Mouse (Mus musculus) C2C12 (cell line): ENCODE measurements around the gene Rad51b.

ENCODE experiments used
- CEBPB ChIP-seq: IDR thresholded peaks from one replicate; pipeline ENCODE4 v1.6.1; 2011; ENCODE audit warnings: low read depth, mild to moderate bottlenecking, control low read depth, moderate library complexity
- CTCF ChIP-seq: IDR thresholded peaks from one replicate; pipeline ENCODE4 v1.5.1; 2011; ENCODE audit not compliant: control insufficient read depth, insufficient read depth, insufficient read length
- FOSL1 ChIP-seq: IDR thresholded peaks from one replicate; pipeline ENCODE4 v1.8.0; 2011; ENCODE audit warnings: mild to moderate bottlenecking, low read length; ENCODE audit not compliant: poor library complexity, insufficient read depth, severe bottlenecking
- MAX ChIP-seq: IDR thresholded peaks from one replicate; pipeline ENCODE4 v1.6.1; 2011; ENCODE audit warnings: mild to moderate bottlenecking, control low read depth
- MYOD1 ChIP-seq: IDR thresholded peaks from one replicate; pipeline ENCODE4 v1.6.1; 2011; ENCODE audit warnings: low read depth; ENCODE audit not compliant: control insufficient read depth, insufficient read length
- MYOG ChIP-seq: IDR thresholded peaks from one replicate; pipeline ENCODE4 v1.6.1; 2011; ENCODE audit not compliant: control insufficient read depth, insufficient read length; ENCODE audit errors: extremely low read depth
- USF1 ChIP-seq: IDR thresholded peaks from one replicate; pipeline ENCODE4 v1.6.1; 2011; ENCODE audit warnings: low read depth, mild to moderate bottlenecking, control low read depth, moderate library complexity

DNA sequence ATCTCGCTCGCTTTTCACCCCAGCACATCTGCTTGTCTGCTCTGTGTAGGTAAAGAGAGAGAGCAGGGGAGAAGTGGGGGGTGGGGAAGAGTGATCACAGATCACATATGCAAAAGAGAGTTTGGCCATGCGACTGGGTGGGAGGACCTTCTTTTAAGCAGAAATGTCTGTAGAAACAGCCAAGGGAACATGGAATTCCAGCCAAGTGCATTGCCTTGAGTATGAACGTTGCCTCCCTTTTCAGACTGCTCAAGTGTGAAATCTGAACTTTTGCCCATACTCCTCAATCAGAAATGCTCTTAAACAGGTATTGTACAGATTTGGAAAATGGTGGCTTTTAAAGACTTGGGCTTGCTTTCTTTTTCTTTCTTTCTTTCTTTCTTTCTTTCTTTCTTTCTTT lies 476.2 kb downstream of the Rad51b start:
- TF ChIP-seq CTCF = no peak
- TF ChIP-seq USF1 = no peak
- no peak for TF ChIP-seq MAX
- no peak for TF ChIP-seq CEBPB
- no peak for TF ChIP-seq MYOD1
- TF ChIP-seq FOSL1 = no peak
- no peak for TF ChIP-seq MYOG
